ENCODE assay signal across 19 mouse cellular contexts in genomic region chr13:72707469-72707868, GRCm38 (mm10).
DNase-seq lines count a peak whose midpoint lies in the region; ATAC-seq and TF ChIP-seq lines count a peak whose summit lies in the region.
"Had no signal": no experiment of that assay in that cellular context is flagged by ENCODE, and none has a peak within 500 bp of the region (broad histone marks: within the 10 kb centered on the region; RNA-seq: fewer than 3 reads in every experiment).

No protein-coding gene starts in this region.

- DNase-seq in heart, adult 11 months = peak; percentile 15
- no peak for DNase-seq in heart, adult 8-10 months (ENCODE audit: low spot score)
- DNase-seq in limb, embryonic 14.5 days (ENCODE audit: low spot score) = peak; percentile 56
- DNase-seq in right cerebral cortex, postnatal 10 days (ENCODE audit: low spot score in 2 of 2) = no peak
- DNase-seq: adrenal gland, adult 2 months; adrenal gland, postnatal 10 days; adrenal gland, postnatal 25 days; cerebellum, adult 11 months; cerebellum, adult 2 months; cerebellum, adult 9-10 months; cerebellum, postnatal 10 days; cerebellum, postnatal 25 days had no signal

- H3K9me3 ChIP-seq in embryonic facial prominence, embryonic 15.5 days (replicated peaks) = no peaks in the 10 kb centered on the region
- no peaks in the 10 kb centered on the region for H3K9me3 ChIP-seq in limb, embryonic 14.5 days (ENCODE audit: control insufficient read depth, low read length)
- H3K9me3 ChIP-seq: embryonic facial prominence, embryonic 13.5 days; forebrain, embryonic 10.5 days; forebrain, embryonic 12.5 days had no signal

- H3K4me1 ChIP-seq in embryonic facial prominence, embryonic 15.5 days = peaks cover 2% of the 10 kb centered on the region; the same call in 1 of the 2 replicates
- H3K4me1 ChIP-seq in limb, embryonic 14.5 days (ENCODE audit: control insufficient read depth, insufficient read depth, low read length) = peaks cover 14% of the 10 kb centered on the region; the same call in 1 of the 2 replicates
- H3K4me1 ChIP-seq: embryonic facial prominence, embryonic 13.5 days had no signal

- H3K4me3 ChIP-seq in embryonic facial prominence, embryonic 15.5 days (replicated peaks) = no peak overlapping the region
- H3K4me3 ChIP-seq in limb, embryonic 14.5 days (replicated peaks; ENCODE audit: low read length) = no peak overlapping the region
- H3K4me3 ChIP-seq: embryonic facial prominence, embryonic 13.5 days; erythroblast, embryonic 14.5 days; forebrain, embryonic 10.5 days; forebrain, embryonic 12.5 days had no signal

- no peak overlapping the region for H3K4me2 ChIP-seq in embryonic facial prominence, embryonic 15.5 days (replicated peaks)
- no peak overlapping the region for H3K4me2 ChIP-seq in limb, embryonic 14.5 days (replicated peaks; ENCODE audit: low read depth, low read length, severe bottlenecking)
- H3K4me2 ChIP-seq: embryonic facial prominence, embryonic 13.5 days; forebrain, embryonic 12.5 days had no signal

- WGBS in embryonic facial prominence, embryonic 15.5 days = 44% methylated on average over 3 of the region's 3 CpGs
- 52% methylated on average over 3 of the region's 3 CpGs for WGBS in limb, embryonic 14.5 days

- no peaks in the 10 kb centered on the region for H3K36me3 ChIP-seq in embryonic facial prominence, embryonic 15.5 days
- no peaks in the 10 kb centered on the region for H3K36me3 ChIP-seq in limb, embryonic 14.5 days (ENCODE audit: control insufficient read depth, insufficient read depth, low read length)
- H3K36me3 ChIP-seq: embryonic facial prominence, embryonic 13.5 days; forebrain, embryonic 10.5 days; forebrain, embryonic 12.5 days had no signal

- ATAC-seq in embryonic facial prominence, embryonic 15.5 days (ENCODE audit: insufficient number of reproducible peaks, low FRiP score, low TSS enrichment, low read depth) = 0 out of 2 replicates have a peak, but pooled peaks have one; percentile 39
- ATAC-seq in limb, embryonic 14.5 days (ENCODE audit: low FRiP score, low read depth) = peak; percentile 37; the same call in 1 of the 2 replicates
- ATAC-seq: forebrain, embryonic 14.5 days; forebrain, embryonic 16.5 days had no signal

- H3K27me3 ChIP-seq in embryonic facial prominence, embryonic 15.5 days = no peaks in the 10 kb centered on the region
- H3K27me3 ChIP-seq in limb, embryonic 14.5 days (ENCODE audit: control insufficient read depth, insufficient read depth, low read length) = no peaks in the 10 kb centered on the region
- H3K27me3 ChIP-seq: embryonic facial prominence, embryonic 13.5 days had no signal

- no peak overlapping the region for H3K27ac ChIP-seq in embryonic facial prominence, embryonic 15.5 days (replicated peaks)
- H3K27ac ChIP-seq in limb, embryonic 14.5 days (replicated peaks; ENCODE audit: low read depth, low read length) = no peak overlapping the region
- H3K27ac ChIP-seq: embryonic facial prominence, embryonic 13.5 days; forebrain, embryonic 10.5 days; forebrain, embryonic 12.5 days had no signal

- TF ChIP-seq POLR2A in limb, embryonic 14.5 days (IDR thresholded peaks at IDR 0.05; ENCODE audit: borderline replicate concordance, extremely low read depth, insufficient read depth, insufficient read length) = no peak

- no peak overlapping the region for H3K9ac ChIP-seq in embryonic facial prominence, embryonic 15.5 days
- no peak overlapping the region for H3K9ac ChIP-seq in limb, embryonic 14.5 days (ENCODE audit: low read depth, low read length, severe bottlenecking)
- H3K9ac ChIP-seq: embryonic facial prominence, embryonic 13.5 days; forebrain, embryonic 12.5 days had no signal

Comparison
In these comparisons a context has a peak if more than half of its experiments do, and no peak if none do; other contexts are left out.
1. DNase-seq: peak in heart, adult 11 months (single experiment) and limb, embryonic 14.5 days (single experiment); none in heart, adult 8-10 months (single experiment) and right cerebral cortex, postnatal 10 days (0 of 2).